Mouse (Mus musculus) E14TG2a.4 (cell line): ENCODE measurements around the gene Rnf216.

Experiments used
- CTCF ChIP-seq: conservative IDR thresholded peaks from 2 replicates; pipeline ENCODE4 v1.5.1; 2014; ENCODE audit warnings: low read length
- NANOG ChIP-seq: IDR thresholded peaks from 2 replicates; pipeline ENCODE4 v1.6.1; 2014; ENCODE audit warnings: borderline replicate concordance, low read length, mixed read lengths

GRCm38 (mm10) chr5:142950405-142950804 is 162.4 kb downstream of the Rnf216 start:
- TF ChIP-seq CTCF = no peak
- TF ChIP-seq NANOG = no peak
